Mouse (Mus musculus): Measurements from ENCODE around the gene Hdac9.
"Not testable (repeated sequence)": the region's sequence is repeated elsewhere in the genome, so short reads cannot be mapped to it uniquely, and the experiment has no call there.

The Hdac9 gene

GRCm38 (mm10) chr12:34487666-34488065, 429.2 kb downstream of the Hdac9 start:
- no peak for DNase-seq (ENCODE audit: low spot score)

- DNase-seq (ENCODE audit: low spot score): no peak
These were observed 429.9 kb downstream of the Hdac9 start for GRCm38 (mm10) chr12:34487021-34487420.

- DNase-seq (ENCODE audit: low spot score): no peak
These were observed 430.9 kb downstream of the Hdac9 start for GRCm38 (mm10) chr12:34486016-34486415.

GRCm38 (mm10) chr12:34481702-34482101, 435.2 kb downstream of the Hdac9 start:
- DNase-seq (ENCODE audit: low spot score): no peak

- no peak for DNase-seq (ENCODE audit: low spot score)
These were observed 443.8 kb downstream of the Hdac9 start for GRCm38 (mm10) chr12:34472949-34473651.

GRCm38 (mm10) chr12:34472542-34472941, 444.4 kb downstream of the Hdac9 start:
- DNase-seq (ENCODE audit: low spot score): no peak

- DNase-seq (ENCODE audit: low spot score): no peak
These were observed 455.2 kb downstream of the Hdac9 start for GRCm38 (mm10) chr12:34461728-34462127.

GRCm38 (mm10) chr12:34452643-34453042, 464.3 kb downstream of the Hdac9 start:
- DNase-seq (ENCODE audit: low spot score): no peak

- DNase-seq (ENCODE audit: low spot score): no peak
These were observed 465.7 kb downstream of the Hdac9 start for GRCm38 (mm10) chr12:34451198-34451597.

- not testable (repeated sequence) for DNase-seq (ENCODE audit: low spot score)
These were observed 472.2 kb downstream of the Hdac9 start for GRCm38 (mm10) chr12:34444724-34445123.

GRCm38 (mm10) chr12:34440930-34441329, 476.0 kb downstream of the Hdac9 start:
- DNase-seq (ENCODE audit: low spot score): no peak

- no peak for DNase-seq (ENCODE audit: low spot score)
These were observed 484.0 kb downstream of the Hdac9 start for GRCm38 (mm10) chr12:34432919-34433318.

- DNase-seq (ENCODE audit: low spot score): no peak
These were observed 484.4 kb downstream of the Hdac9 start for GRCm38 (mm10) chr12:34432461-34432860.

GRCm38 (mm10) chr12:34431832-34432231, 485.1 kb downstream of the Hdac9 start:
- no peak for DNase-seq (ENCODE audit: low spot score)

- no peak for DNase-seq (ENCODE audit: low spot score)
These were observed 491.4 kb downstream of the Hdac9 start for GRCm38 (mm10) chr12:34425468-34425867.

GRCm38 (mm10) chr12:34408139-34408538, 508.8 kb downstream of the Hdac9 start:
- DNase-seq (ENCODE audit: low spot score): no peak

GRCm38 (mm10) chr12:34407143-34407542, 509.8 kb downstream of the Hdac9 start:
- DNase-seq (ENCODE audit: low spot score): no peak

GRCm38 (mm10) chr12:34402065-34402464, 514.8 kb downstream of the Hdac9 start:
- no peak for DNase-seq (ENCODE audit: low spot score)

GRCm38 (mm10) chr12:34398611-34399010, 518.3 kb downstream of the Hdac9 start:
- no peak for DNase-seq (ENCODE audit: low spot score)

- no peak for DNase-seq (ENCODE audit: low spot score)
These were observed 522.6 kb downstream of the Hdac9 start for GRCm38 (mm10) chr12:34394342-34394741.

GRCm38 (mm10) chr12:34379681-34380080, 537.2 kb downstream of the Hdac9 start:
- DNase-seq (ENCODE audit: low spot score): no peak

GRCm38 (mm10) chr12:34378637-34379036, 538.3 kb downstream of the Hdac9 start:
- DNase-seq (ENCODE audit: low spot score): no peak

GRCm38 (mm10) chr12:34351906-34352305, 565.0 kb downstream of the Hdac9 start:
- no peak for DNase-seq (ENCODE audit: low spot score)

GRCm38 (mm10) chr12:34347529-34347928, 569.4 kb downstream of the Hdac9 start:
- no peak for DNase-seq (ENCODE audit: low spot score)

All from spleen, adult 12 weeks (tissue).